Mouse (Mus musculus) G1E-ER4 (cell line): ENCODE data around the gene Sccpdh. TPM values are rescaled to one million over a fixed set of nuclear protein-coding genes. Genes with fewer than 3 reads are reported as not detected.

Experiments
- GATA1 ChIP-seq: IDR thresholded peaks from one replicate; pipeline ENCODE4 v1.8.0; 2012; ENCODE audit warnings: low read length, inconsistent platforms
- polyA plus RNA-seq: library from polyadenylated mRNA; stranded (reverse); fragments of >175 nt; gene quantifications from 2 replicates; pipeline ENCODE4 v1.2.3, GENCODE M21; 2012

Gene Sccpdh
- polyA plus RNA-seq, 1 experiment = 9.1 TPM

GRCm38 (mm10) chr1:179651224-179651623 lies 16.8 kb upstream of the Sccpdh start:
- no peak for TF ChIP-seq GATA1

- no peak for TF ChIP-seq GATA1
These were observed 4.9 kb upstream of the Sccpdh start for GRCm38 (mm10) chr1:179663065-179663464.

GRCm38 (mm10) chr1:179664309-179664930 lies 3.6 kb upstream of the Sccpdh start:
- TF ChIP-seq GATA1 = no peak

GRCm38 (mm10) chr1:179666971-179667370 lies 1.0 kb upstream of the Sccpdh start:
- TF ChIP-seq GATA1 = no peak

- TF ChIP-seq GATA1 = no peak
These were observed 560 bp upstream of the Sccpdh start for GRCm38 (mm10) chr1:179667450-179667849.

GRCm38 (mm10) chr1:179668836-179669537 lies 977 bp downstream of the Sccpdh start:
- TF ChIP-seq GATA1 = no peak

GRCm38 (mm10) chr1:179674355-179674754 lies 6.3 kb downstream of the Sccpdh start:
- TF ChIP-seq GATA1 = no peak

- no peak for TF ChIP-seq GATA1
These were observed 9.0 kb downstream of the Sccpdh start for GRCm38 (mm10) chr1:179677031-179677430.

- TF ChIP-seq GATA1 = no peak
These were observed 11.3 kb downstream of the Sccpdh start for GRCm38 (mm10) chr1:179679326-179679725.

GRCm38 (mm10) chr1:179686348-179686747 lies 18.3 kb downstream of the Sccpdh start:
- TF ChIP-seq GATA1 = no peak

GRCm38 (mm10) chr1:179686781-179687180 lies 18.8 kb downstream of the Sccpdh start:
- no peak for TF ChIP-seq GATA1

- TF ChIP-seq GATA1 = no peak
These were observed 19.3 kb downstream of the Sccpdh start for GRCm38 (mm10) chr1:179687305-179687704.

- no peak for TF ChIP-seq GATA1
These were observed 20.0 kb downstream of the Sccpdh start for GRCm38 (mm10) chr1:179687966-179688365.

- no peak for TF ChIP-seq GATA1
These were observed 20.4 kb downstream of the Sccpdh start for GRCm38 (mm10) chr1:179688415-179688814.

GRCm38 (mm10) chr1:179688914-179689313 lies 20.9 kb downstream of the Sccpdh start:
- no peak for TF ChIP-seq GATA1

GRCm38 (mm10) chr1:179689479-179689878 lies 21.5 kb downstream of the Sccpdh start:
- no peak for TF ChIP-seq GATA1

GRCm38 (mm10) chr1:179704150-179704549 lies 36.1 kb downstream of the Sccpdh start:
- TF ChIP-seq GATA1 = peak; percentile 66
